In the genomic region with DNA sequence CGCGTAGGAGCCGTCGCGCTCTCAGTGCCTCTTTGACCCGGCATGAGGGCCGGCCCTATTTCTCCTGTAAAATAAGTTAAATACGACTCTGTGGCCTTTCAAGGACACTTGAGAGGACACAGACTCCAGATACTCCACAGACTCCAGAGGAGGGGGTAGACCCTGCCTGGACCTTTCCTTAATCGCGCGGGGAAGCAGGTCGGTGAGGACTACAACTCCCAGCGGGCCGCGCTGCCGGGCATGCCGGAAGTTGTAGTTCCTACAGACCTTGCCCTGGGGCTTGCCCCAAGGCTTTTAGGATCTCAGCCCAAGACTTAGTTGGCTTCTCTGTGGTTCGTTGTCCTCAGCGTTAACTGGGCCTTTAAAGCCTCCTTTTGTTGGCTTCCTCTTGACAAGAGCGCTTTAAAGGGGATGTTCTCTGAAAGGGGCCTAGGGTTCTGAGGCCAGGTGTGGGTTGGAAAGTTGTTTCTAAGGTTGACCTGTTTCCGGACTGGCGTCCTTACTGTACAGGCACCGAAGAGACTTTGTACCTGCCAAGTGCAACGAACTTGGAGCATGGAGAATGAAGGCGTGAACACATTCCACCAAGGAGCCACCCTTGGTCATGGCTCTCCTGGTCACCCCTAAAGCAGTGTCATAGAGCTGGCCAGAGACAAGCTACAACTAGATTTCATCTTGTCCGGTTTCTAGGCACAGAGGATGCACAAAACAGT, we compare ENCODE assay signal across 8 mouse cellular contexts. TPM values are rescaled to one million over a fixed set of nuclear protein-coding genes. Genes with fewer than 3 reads are reported as not detected.
DNase-seq lines count a peak whose midpoint lies in the region; ATAC-seq and TF ChIP-seq lines count a peak whose summit lies in the region.

No protein-coding gene starts in this region.

- peaks cover 16% of the 10 kb centered on the region for H3K4me1 ChIP-seq in embryonic facial prominence, embryonic 14.5 days (ENCODE audit: control insufficient read depth, insufficient read depth, low read length)
- H3K4me1 ChIP-seq in heart, postnatal 0 days (ENCODE audit: control insufficient read depth, insufficient read depth), result peaks cover 21% of the 10 kb centered on the region
- H3K4me1 ChIP-seq in stomach, postnatal 0 days (replicated peaks; ENCODE audit: control insufficient read depth, insufficient read depth), result peaks cover 9% of the 10 kb centered on the region; the same call in 1 of the 2 replicates

- peak overlapping the region; percentile 67 for H3K9ac ChIP-seq in embryonic facial prominence, embryonic 14.5 days (ENCODE audit: low read depth, low read length)
- peak overlapping the region; percentile 52 for H3K9ac ChIP-seq in heart, postnatal 0 days (replicated peaks; ENCODE audit: low read depth, low read length)
- peak overlapping the region; percentile 64 for H3K9ac ChIP-seq in stomach, postnatal 0 days (ENCODE audit: low read length)

- no peak for TF ChIP-seq EP300 in heart, postnatal 0 days (IDR thresholded peaks at IDR 0.05; ENCODE audit: low read depth)
- TF ChIP-seq EP300 in stomach, postnatal 0 days (optimal IDR thresholded peaks at IDR 0.05), result no peak

- CTCF ChIA-PET in Patski (lab: Charles Lee), result no interaction called here

- in situ Hi-C loops in Patski (cut with MboI; ENCODE audit: low pct_unique_long_range_greater_than_20kb), result no loop called here

- WGBS in embryonic facial prominence, embryonic 14.5 days, result 16% methylated on average over 26 of the region's 26 CpGs
- WGBS in heart, postnatal 0 days, result 14% methylated on average over 26 of the region's 26 CpGs
- WGBS in stomach, postnatal 0 days, result 15% methylated on average over 26 of the region's 26 CpGs

- H3K27ac ChIP-seq in embryonic facial prominence, embryonic 14.5 days (replicated peaks; ENCODE audit: low read depth, low read length), result peak overlapping the region; percentile 85
- peak overlapping the region; percentile 95 for H3K27ac ChIP-seq in heart, postnatal 0 days (ENCODE audit: low read depth)
- H3K27ac ChIP-seq in stomach, postnatal 0 days (replicated peaks), result peak overlapping the region; percentile 94

- no peaks in the 10 kb centered on the region for H3K9me3 ChIP-seq in embryonic facial prominence, embryonic 14.5 days (ENCODE audit: control insufficient read depth, low read length)
- H3K9me3 ChIP-seq in heart, postnatal 0 days (replicated peaks; ENCODE audit: control insufficient read depth, low read length), result no peaks in the 10 kb centered on the region
- no peaks in the 10 kb centered on the region for H3K9me3 ChIP-seq in stomach, postnatal 0 days (ENCODE audit: control insufficient read depth, low read length)

- TF ChIP-seq CTCF in Patski (IDR thresholded peaks at IDR 0.05), result no peak
- no peak for TF ChIP-seq CTCF in heart, postnatal 0 days (IDR thresholded peaks at IDR 0.05; ENCODE audit: low read depth)
- no peak for TF ChIP-seq CTCF in stomach, postnatal 0 days (IDR thresholded peaks at IDR 0.05; ENCODE audit: low read depth)

- ATAC-seq in Patski, result peak; percentile 41
- ATAC-seq in embryonic facial prominence, embryonic 14.5 days (ENCODE audit: low read depth), result peak; percentile 75
- ATAC-seq in heart, postnatal 0 days (ENCODE audit: insufficient read depth, low read depth), result peak; percentile 53
- ATAC-seq in megakaryocyte-erythroid progenitor cell, adult 5-6 weeks (replicated peaks; ENCODE audit: low FRiP score, low TSS enrichment, poor library complexity, severe bottlenecking), result peak; percentile 70
- peak; percentile 62 for ATAC-seq in stomach, postnatal 0 days (ENCODE audit: low FRiP score, low TSS enrichment)

- DNase-seq in frontal cortex, postnatal 14 days (ENCODE audit: low spot score in 2 of 2), result peak; percentile 86
- DNase-seq in frontal cortex, adult 2 months (ENCODE audit: extremely low spot score in 1 of 2, low spot score in 1 of 2), result no peak
- no peak for DNase-seq in Patski (ENCODE audit: low read depth, low spot score)
- no peak for DNase-seq in embryonic facial prominence, embryonic 14.5 days (ENCODE audit: low spot score)
- no peak for DNase-seq in heart, postnatal 0 days (ENCODE audit: low spot score)
- peak; percentile 76 to 90 for DNase-seq in left cerebral cortex, adult 9 months (ENCODE audit: low spot score in 2 of 2)
- no peak for DNase-seq in stomach, postnatal 0 days (ENCODE audit: low spot score)

- H3K4me3 ChIP-seq in embryonic facial prominence, embryonic 14.5 days (ENCODE audit: low read depth, low read length), result peak overlapping the region; percentile 98
- H3K4me3 ChIP-seq in heart, postnatal 0 days (ENCODE audit: low read depth, low read length), result peak overlapping the region; percentile 74
- peak overlapping the region; percentile 67 for H3K4me3 ChIP-seq in stomach, postnatal 0 days (ENCODE audit: low read depth, low read length)

- POLR2A ChIA-PET in Patski (lab: Charles Lee), result no interaction called here

- peak overlapping the region; percentile 53 for H3K4me2 ChIP-seq in embryonic facial prominence, embryonic 14.5 days (ENCODE audit: low read depth, low read length)
- H3K4me2 ChIP-seq in heart, postnatal 0 days (ENCODE audit: low read depth, low read length), result peak overlapping the region; percentile 56
- H3K4me2 ChIP-seq in stomach, postnatal 0 days (replicated peaks; ENCODE audit: low read depth), result peak overlapping the region; percentile 58

- H3K36me3 ChIP-seq in embryonic facial prominence, embryonic 14.5 days (ENCODE audit: control insufficient read depth, insufficient read depth, low read length), result no peaks in the 10 kb centered on the region
- H3K36me3 ChIP-seq in heart, postnatal 0 days (replicated peaks; ENCODE audit: control insufficient read depth, insufficient read depth, low read length), result no peaks in the 10 kb centered on the region
- no peaks in the 10 kb centered on the region for H3K36me3 ChIP-seq in stomach, postnatal 0 days (ENCODE audit: control insufficient read depth, insufficient read depth, low read length)

- H3K27me3 ChIP-seq in Patski, result no peaks in the 10 kb centered on the region
- H3K27me3 ChIP-seq in embryonic facial prominence, embryonic 14.5 days (replicated peaks; ENCODE audit: control insufficient read depth, insufficient read depth, low read length), result no peaks in the 10 kb centered on the region
- H3K27me3 ChIP-seq in heart, postnatal 0 days (ENCODE audit: control insufficient read depth, insufficient read depth, low read length), result no peaks in the 10 kb centered on the region
- no peaks in the 10 kb centered on the region for H3K27me3 ChIP-seq in stomach, postnatal 0 days (ENCODE audit: control insufficient read depth, insufficient read depth, low read length)

RNA-seq across cellular contexts. Expression of a gene that starts 0.8 kb away (rescaled TPM):
- 133 and 142 TPM in 2 replicates for polyA plus RNA-seq in frontal cortex, adult 2 months (2012; rRNA removed)
- polyA plus RNA-seq in Patski (2021), result 115 TPM
- 50.1 and 56.9 TPM in 2 replicates for polyA plus RNA-seq in embryonic facial prominence, embryonic 14.5 days (2014; fragmentation: Nextera tagmentation; extraction: Ambion mirVana)
- total RNA-seq in heart, postnatal 0 days (2014; rRNA removed; ENCODE audit: low replicate concordance), result 40.1 and 55.1 TPM in 2 replicates
- polyA plus RNA-seq in heart, postnatal 0 days (2015; fragmentation: Nextera tagmentation; extraction: Ambion mirVana), result 28.3 and 30.8 TPM in 2 replicates
- 92.1 and 118 TPM in 2 replicates for total RNA-seq in megakaryocyte-erythroid progenitor cell, adult 5-6 weeks (2014; fragmentation: Nextera tagmentation)
- total RNA-seq in megakaryocyte-erythroid progenitor cell, adult 5-6 weeks (2017), result 12.7 and 17.9 TPM in 2 replicates
- polyA plus RNA-seq in stomach, postnatal 0 days (2015; fragmentation: Nextera tagmentation; extraction: Ambion mirVana), result 44.6 and 49.6 TPM in 2 replicates

RNA-seq across cellular contexts. Expression of a gene that starts 6.8 kb away (rescaled TPM):
- 0.15 and 0.22 TPM in 2 replicates for polyA plus RNA-seq in frontal cortex, adult 2 months (2012; rRNA removed)
- not detected for polyA plus RNA-seq in Patski (2021)
- polyA plus RNA-seq in embryonic facial prominence, embryonic 14.5 days (2014; fragmentation: Nextera tagmentation; extraction: Ambion mirVana), result 0.04 TPM in 1 of 2 replicates, not detected in the other
- total RNA-seq in heart, postnatal 0 days (2014; rRNA removed; ENCODE audit: low replicate concordance), result 0.04 TPM in 1 of 2 replicates, not detected in the other
- not detected in 2 replicates for polyA plus RNA-seq in heart, postnatal 0 days (2015; fragmentation: Nextera tagmentation; extraction: Ambion mirVana)
- not detected in 2 replicates for total RNA-seq in megakaryocyte-erythroid progenitor cell, adult 5-6 weeks (2014; fragmentation: Nextera tagmentation)
- not detected in 2 replicates for total RNA-seq in megakaryocyte-erythroid progenitor cell, adult 5-6 weeks (2017)
- 1.8 and 3.1 TPM in 2 replicates for polyA plus RNA-seq in stomach, postnatal 0 days (2015; fragmentation: Nextera tagmentation; extraction: Ambion mirVana)

RNA-seq across cellular contexts. Expression of a gene that starts 55.2 kb away (rescaled TPM):
- polyA plus RNA-seq in frontal cortex, adult 2 months (2012; rRNA removed), result 82.2 and 88.5 TPM in 2 replicates
- polyA plus RNA-seq in Patski (2021), result 0.17 TPM
- 1.4 TPM in 2 replicates for polyA plus RNA-seq in embryonic facial prominence, embryonic 14.5 days (2014; fragmentation: Nextera tagmentation; extraction: Ambion mirVana)
- not detected in 2 replicates for total RNA-seq in heart, postnatal 0 days (2014; rRNA removed; ENCODE audit: low replicate concordance)
- 0.03 TPM in 1 of 2 replicates, not detected in the other for polyA plus RNA-seq in heart, postnatal 0 days (2015; fragmentation: Nextera tagmentation; extraction: Ambion mirVana)
- total RNA-seq in megakaryocyte-erythroid progenitor cell, adult 5-6 weeks (2014; fragmentation: Nextera tagmentation), result not detected in 2 replicates
- not detected in 2 replicates for total RNA-seq in megakaryocyte-erythroid progenitor cell, adult 5-6 weeks (2017)
- 0.27 and 0.31 TPM in 2 replicates for polyA plus RNA-seq in stomach, postnatal 0 days (2015; fragmentation: Nextera tagmentation; extraction: Ambion mirVana)

Comparison
In these comparisons a context has a peak if more than half of its experiments do, and no peak if none do; other contexts are left out.
1. DNase-seq: peak in frontal cortex, postnatal 14 days (2 of 2) and left cerebral cortex, adult 9 months (2 of 2); none in frontal cortex, adult 2 months (0 of 2), Patski (single experiment), embryonic facial prominence, embryonic 14.5 days (single experiment), heart, postnatal 0 days (single experiment) and stomach, postnatal 0 days (single experiment).
2. RNA of a gene that starts 55.2 kb away (polyA plus RNA-seq): 82.2 to 88.5 TPM in frontal cortex, adult 2 months; 1.4 TPM in embryonic facial prominence, embryonic 14.5 days, 0.27 to 0.31 TPM in stomach, postnatal 0 days, 0.17 TPM in Patski (single experiment) and 0.03 TPM in heart, postnatal 0 days; every median in the first group is over 10 times any median in the second.
3. Peak in every context shown above with its lines, with median percentiles within 50 percentile points of each other: ATAC-seq, H3K27ac ChIP-seq, H3K4me2 ChIP-seq, H3K4me3 ChIP-seq and H3K9ac ChIP-seq.